Mouse (Mus musculus) hindbrain, embryonic 16.5 days (tissue): Measurements from ENCODE around the gene Rpl23. TPM values are rescaled to one million over a fixed set of nuclear protein-coding genes. Genes with fewer than 3 reads are reported as not detected.

Source experiments
- ATAC-seq: fragments of 200-750 bp; cut with Nextera tagmentation; 2 replicates; pipeline ENCODE4 v1.8.0; 2017; ENCODE audit warnings: moderate TSS enrichment, moderate library complexity
- H3K27ac ChIP-seq: fragments of 300-500 bp; sonication (generic); 2 replicates; pipeline ENCODE4 v1.5.1; 2014; ENCODE audit warnings: low read depth, mild to moderate bottlenecking, control low read depth, low read length, moderate library complexity
- H3K27me3 ChIP-seq: fragments of 300-500 bp; sonication (generic); replicated peaks from 2 replicates; pipeline ENCODE4 v1.6.1; 2014; ENCODE audit warnings: low read length; ENCODE audit not compliant: control insufficient read depth, insufficient read depth
- H3K36me3 ChIP-seq: fragments of 300-500 bp; sonication (generic); 2 replicates; pipeline ENCODE4 v1.6.1; 2014; ENCODE audit warnings: mild to moderate bottlenecking, low read length, moderate library complexity, mixed read lengths; ENCODE audit not compliant: control insufficient read depth, insufficient read depth
- H3K4me1 ChIP-seq: fragments of 300-500 bp; sonication (generic); 2 replicates; pipeline ENCODE4 v1.6.1; 2014; ENCODE audit warnings: low read depth, low read length; ENCODE audit not compliant: control insufficient read depth, insufficient read depth
- H3K4me2 ChIP-seq: fragments of 300-500 bp; sonication (generic); 2 replicates; pipeline ENCODE4 v1.6.1; 2014; ENCODE audit warnings: mild to moderate bottlenecking, low read length, control low read depth, moderate library complexity
- H3K4me3 ChIP-seq: fragments of 300-500 bp; sonication (generic); 2 replicates; pipeline ENCODE4 v1.5.1; 2014; ENCODE audit warnings: mild to moderate bottlenecking, low read length, control low read depth, moderate library complexity
- H3K9ac ChIP-seq: fragments of 300-500 bp; sonication (generic); 2 replicates; pipeline ENCODE4 v1.6.1; 2014; ENCODE audit warnings: low read depth, mild to moderate bottlenecking, control low read depth, low read length, moderate library complexity
- H3K9me3 ChIP-seq: fragments of 300-500 bp; sonication (generic); 2 replicates; pipeline ENCODE4 v1.6.1; 2014; ENCODE audit warnings: mild to moderate bottlenecking, low read length, moderate library complexity; ENCODE audit not compliant: control insufficient read depth
- WGBS: fragments of 180-500 bp; shearing (Covaris S2); extraction: QIAGEN DNeasy Blood & Tissue Kit; methylation state at CpG from one replicate; pipeline ENCODE4 v1.1.7; 2014; 5-methylcytosine and 5-hydroxymethylcytosine counted together
- polyA plus RNA-seq: library from polyadenylated mRNA; unstranded; fragments of >200 nt; fragmentation: Nextera tagmentation; extraction: Ambion mirVana; gene quantifications from 2 replicates; pipeline ENCODE4 v1.2.1, GENCODE M21; 2015

The Rpl23 gene
- polyA plus RNA-seq, 1 experiment from 2014 or later: 252 TPM

- ATAC-seq: peak; percentile 31; the same call in 1 of the 2 replicates
- no peaks in the 10 kb centered on the region for H3K27me3 ChIP-seq
- 60% methylated on average over 6 of the region's 6 CpGs for whole genome bisulfite sequencing
- H3K4me1 ChIP-seq: peaks cover 6% of the 10 kb centered on the region; the same call in 1 of the 2 replicates
- H3K36me3 ChIP-seq: peaks cover 22% of the 10 kb centered on the region
- H3K4me3 ChIP-seq: no peak overlapping the region
- no peak overlapping the region for H3K9ac ChIP-seq
- H3K27ac ChIP-seq: peak overlapping the region; percentile 30
- H3K4me2 ChIP-seq: no peak overlapping the region
- H3K9me3 ChIP-seq: no peaks in the 10 kb centered on the region
Measured at GRCm38 (mm10) chr11:97824895-97825294, 42.7 kb upstream of the Rpl23 start.

DNA sequence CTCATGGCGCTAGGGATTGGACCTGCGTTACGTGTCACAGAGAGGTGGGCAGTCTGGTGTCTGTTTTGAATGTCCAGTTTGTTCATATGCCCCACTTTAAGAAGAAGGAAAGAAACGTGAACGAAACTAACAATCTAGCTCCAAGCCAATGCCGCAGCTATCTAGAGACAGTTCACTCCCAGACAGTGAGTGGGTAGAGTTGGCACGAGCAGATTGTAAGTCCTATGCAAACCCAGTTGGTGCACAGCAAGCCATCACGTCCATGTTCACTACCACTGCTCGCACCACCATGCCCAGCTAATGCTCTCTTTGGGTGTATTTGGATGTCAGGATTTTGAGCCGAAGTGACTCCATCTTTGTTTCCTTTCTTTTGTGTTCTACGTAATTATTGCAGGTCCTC, 41.9 kb upstream of the Rpl23 start:
- H3K4me3 ChIP-seq: no peak overlapping the region
- H3K4me1 ChIP-seq: peaks cover 9% of the 10 kb centered on the region; the same call in 1 of the 2 replicates
- peaks cover 26% of the 10 kb centered on the region for H3K36me3 ChIP-seq
- no peaks in the 10 kb centered on the region for H3K9me3 ChIP-seq
- ATAC-seq: no peak
- no peak overlapping the region for H3K4me2 ChIP-seq
- H3K27ac ChIP-seq: no peak overlapping the region
- no peak overlapping the region for H3K9ac ChIP-seq
- no peaks in the 10 kb centered on the region for H3K27me3 ChIP-seq
- 96% methylated on average over 11 of the region's 11 CpGs for whole genome bisulfite sequencing

DNA sequence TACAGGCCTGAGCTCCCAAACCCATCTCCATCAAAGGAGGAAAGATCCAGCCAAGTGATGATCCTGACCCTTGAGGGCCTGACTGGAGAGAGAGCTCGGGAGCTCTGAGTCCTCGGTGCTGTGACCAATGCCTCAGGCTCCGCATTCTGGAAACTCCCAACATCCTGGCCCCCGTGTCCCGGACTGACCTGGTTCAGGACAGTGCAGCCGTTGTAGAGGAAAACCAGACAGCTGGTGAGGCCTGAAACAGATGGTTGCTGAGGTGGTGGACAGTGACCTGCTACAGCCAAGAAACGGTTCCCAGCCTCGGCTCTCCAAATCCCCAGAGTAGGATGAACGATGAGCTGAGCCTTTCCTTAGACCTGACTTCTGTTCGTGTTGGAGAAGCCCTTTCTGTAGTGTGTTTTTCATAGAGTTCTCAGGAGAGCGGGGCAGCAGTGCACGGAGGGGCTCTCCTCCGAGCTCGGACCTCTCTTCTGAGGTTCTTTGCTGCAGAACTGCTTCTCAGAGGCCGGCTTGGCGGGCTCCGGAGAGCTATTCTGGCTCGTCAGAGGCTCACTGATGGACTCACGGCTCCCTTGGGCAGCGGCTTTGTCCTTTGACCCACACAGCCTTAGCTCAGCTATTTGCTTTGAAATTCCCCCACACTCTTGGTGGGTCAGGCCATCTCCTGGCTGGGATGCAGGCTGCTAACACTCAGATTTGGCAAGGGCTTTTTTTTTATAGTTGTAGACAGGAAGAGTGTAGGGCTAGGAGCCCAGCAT, 40.8 kb upstream of the Rpl23 start:
- Histone ChIP-seq H3K9me3 (no peaks in the 10 kb centered on the region), H3K36me3 (peaks cover 26% of the 10 kb centered on the region)

GRCm38 (mm10) chr11:97821401-97822064, 39.3 kb upstream of the Rpl23 start:
- H3K4me3 ChIP-seq: no peak overlapping the region
- H3K27me3 ChIP-seq: no peaks in the 10 kb centered on the region
- H3K4me2 ChIP-seq: no peak overlapping the region
- ATAC-seq: no peak
- H3K9ac ChIP-seq: no peak overlapping the region
- no peak overlapping the region for H3K27ac ChIP-seq
- peaks cover 23% of the 10 kb centered on the region for H3K4me1 ChIP-seq
- H3K9me3 ChIP-seq: no peaks in the 10 kb centered on the region
- H3K36me3 ChIP-seq: peaks cover 16% of the 10 kb centered on the region
- 89% methylated on average over 8 of the region's 8 CpGs for WGBS

More for the DNA sequence above, 40.8 kb upstream of the Rpl23 start:
- WGBS: 76% methylated on average over 20 of the region's 20 CpGs
- peaks cover 17% of the 10 kb centered on the region for H3K4me1 ChIP-seq
- no peaks in the 10 kb centered on the region for H3K27me3 ChIP-seq
- ATAC-seq: no peak
- H3K9ac ChIP-seq: no peak overlapping the region
- no peak overlapping the region for H3K27ac ChIP-seq
- H3K4me2 ChIP-seq: no peak overlapping the region
- H3K4me3 ChIP-seq: no peak overlapping the region

DNA sequence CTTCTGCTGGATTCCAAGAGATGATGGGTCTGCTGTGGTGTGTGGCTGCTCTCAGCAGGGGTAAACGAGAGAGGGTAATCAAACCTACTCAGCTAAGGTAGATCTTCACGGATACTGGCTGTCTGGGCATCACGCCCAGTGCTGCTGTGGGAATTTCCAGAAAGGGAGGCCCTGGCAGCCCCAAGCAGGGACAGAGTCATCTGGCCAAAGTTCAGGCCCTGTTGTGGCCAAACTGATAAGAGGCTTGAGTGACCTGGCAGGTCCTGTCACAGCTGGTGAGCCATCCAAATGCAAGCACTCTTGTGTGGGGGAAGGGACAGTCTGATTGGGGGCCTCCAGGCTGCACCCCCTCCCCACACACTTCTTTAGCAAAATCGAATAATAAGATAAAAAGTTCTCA, 38.6 kb upstream of the Rpl23 start:
- 52% methylated on average over 4 of the region's 4 CpGs for WGBS
- no peaks in the 10 kb centered on the region for H3K27me3 ChIP-seq
- no peak overlapping the region for H3K9ac ChIP-seq
- no peaks in the 10 kb centered on the region for H3K9me3 ChIP-seq
- H3K4me3 ChIP-seq: no peak overlapping the region
- H3K27ac ChIP-seq: no peak overlapping the region
- H3K4me1 ChIP-seq: peaks cover 23% of the 10 kb centered on the region
- H3K36me3 ChIP-seq: peaks cover 14% of the 10 kb centered on the region
- no peak for ATAC-seq
- no peak overlapping the region for H3K4me2 ChIP-seq

GRCm38 (mm10) chr11:97819923-97820322, 37.7 kb upstream of the Rpl23 start:
- H3K27ac ChIP-seq: no peak overlapping the region
- peaks cover 23% of the 10 kb centered on the region for H3K4me1 ChIP-seq
- no peak overlapping the region for H3K4me2 ChIP-seq
- no peak overlapping the region for H3K4me3 ChIP-seq
- no peaks in the 10 kb centered on the region for H3K9me3 ChIP-seq
- H3K36me3 ChIP-seq: peaks cover 10% of the 10 kb centered on the region
- no peaks in the 10 kb centered on the region for H3K27me3 ChIP-seq
- H3K9ac ChIP-seq: no peak overlapping the region
- 76% methylated on average over 5 of the region's 5 CpGs for WGBS
- ATAC-seq: no peak

- no peak for ATAC-seq
- Histone ChIP-seq H3K27ac (peak overlapping the region; percentile 60), H3K36me3 (peaks cover 13% of the 10 kb centered on the region), H3K9ac (no peak overlapping the region; the same call in 1 of the 2 replicates), H3K27me3 (no peaks in the 10 kb centered on the region), H3K4me1 (peaks cover 23% of the 10 kb centered on the region), H3K9me3 (no peaks in the 10 kb centered on the region), H3K4me3 (no peak overlapping the region), H3K4me2 (no peak overlapping the region)
- WGBS: 54% methylated on average over 4 of the region's 4 CpGs
Measured at GRCm38 (mm10) chr11:97819102-97819501, 36.9 kb upstream of the Rpl23 start.

DNA sequence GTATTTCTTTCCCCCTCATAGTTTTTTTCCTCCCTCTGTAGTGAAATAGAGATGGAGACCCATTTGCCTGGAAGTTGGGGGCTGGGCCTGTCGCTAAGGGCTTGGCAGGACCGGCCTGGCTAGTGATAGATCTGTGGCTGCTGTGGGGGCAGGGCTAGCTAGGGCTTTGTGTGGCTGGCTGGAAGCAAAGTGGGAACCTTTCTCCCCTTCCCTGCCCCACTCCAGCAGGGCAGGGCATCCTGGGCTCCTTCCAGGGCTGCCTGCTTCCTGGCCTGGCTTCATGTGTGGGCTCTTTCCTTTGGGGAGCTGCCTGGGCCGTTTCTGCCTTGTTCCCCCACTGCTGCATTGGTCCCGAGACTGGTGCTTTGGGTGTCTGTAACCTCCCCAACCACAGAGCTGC, 36.3 kb upstream of the Rpl23 start:
- peak; percentile 88 for ATAC-seq
- H3K4me3 ChIP-seq: no peak overlapping the region
- H3K9me3 ChIP-seq: no peaks in the 10 kb centered on the region
- H3K27ac ChIP-seq: peak overlapping the region; percentile 60
- H3K9ac ChIP-seq: 0 out of 2 replicates have a peak overlapping the region, but pooled peaks have one; percentile 27
- peaks cover 29% of the 10 kb centered on the region for H3K4me1 ChIP-seq
- peaks cover 13% of the 10 kb centered on the region for H3K36me3 ChIP-seq
- H3K4me2 ChIP-seq: no peak overlapping the region
- no peaks in the 10 kb centered on the region for H3K27me3 ChIP-seq
- 15% methylated on average over 4 of the region's 4 CpGs for WGBS

- Histone ChIP-seq H3K4me2 (no peak overlapping the region), H3K4me1 (peaks cover 34% of the 10 kb centered on the region), H3K27ac (peak overlapping the region; percentile 60), H3K4me3 (no peak overlapping the region), H3K9me3 (no peaks in the 10 kb centered on the region), H3K9ac (no peak overlapping the region; the same call in 1 of the 2 replicates), H3K36me3 (peaks cover 13% of the 10 kb centered on the region), H3K27me3 (no peaks in the 10 kb centered on the region)
- 39% methylated on average over 6 of the region's 6 CpGs for WGBS
- no peak for ATAC-seq
Measured at GRCm38 (mm10) chr11:97818003-97818402, 35.8 kb upstream of the Rpl23 start.
